In the genomic region with DNA sequence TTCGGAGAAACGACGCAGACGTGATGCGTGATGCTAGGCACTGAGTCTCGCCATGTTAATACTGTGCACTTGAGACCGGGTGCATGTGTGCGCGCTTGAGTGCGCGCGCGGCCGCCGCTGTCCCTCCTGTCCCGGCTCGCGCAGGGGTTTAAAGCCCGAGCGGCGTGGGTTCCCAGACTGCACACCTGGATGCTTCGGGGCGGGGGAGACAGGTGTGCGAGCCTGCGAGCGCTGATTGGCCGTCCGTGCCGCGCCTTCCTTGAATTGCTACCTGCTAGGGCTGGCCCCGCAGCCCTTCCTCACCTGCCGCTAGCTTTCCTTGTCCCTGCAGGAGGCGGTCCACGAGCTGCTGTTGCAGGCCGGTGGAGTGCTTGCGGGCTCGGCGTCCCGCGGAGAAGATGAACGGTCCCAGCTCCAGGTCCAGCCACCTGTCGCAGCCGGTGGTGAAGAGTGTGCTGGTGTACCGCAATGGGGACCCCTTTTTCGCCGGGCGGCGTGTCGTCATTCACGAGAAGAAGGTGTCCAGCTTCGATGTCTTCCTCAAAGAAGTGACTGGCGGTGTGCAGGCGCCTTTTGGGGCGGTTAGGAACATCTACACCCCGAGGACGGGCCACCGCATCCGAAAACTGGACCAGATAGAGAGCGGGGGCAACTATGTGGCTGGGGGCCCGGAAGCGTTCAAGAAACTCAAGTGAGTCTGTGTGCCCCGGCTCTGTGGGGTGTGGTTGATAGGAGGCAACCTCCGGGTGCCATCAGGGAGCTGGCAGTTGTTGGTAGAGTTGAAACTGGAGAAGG, we compare ENCODE assay signal across 9 mouse cellular contexts. TPM values are rescaled to one million over a fixed set of nuclear protein-coding genes. Genes with fewer than 3 reads are reported as not detected.
A peak's percentile ranks its signal among the peaks of the same experiment; 100 is the strongest.
DNase-seq lines count a peak whose midpoint lies in the region; ATAC-seq and TF ChIP-seq lines count a peak whose summit lies in the region.
"Had no signal": no experiment of that assay in that cellular context is flagged by ENCODE, and none has a peak within 500 bp of the region (broad histone marks: within the 10 kb centered on the region; RNA-seq: fewer than 3 reads in every experiment).

Gene Dcdc2a, plus strand, starts transcription at position 132 of the 795 bp plus-strand sequence.

- H3K4me2 ChIP-seq in embryonic facial prominence, embryonic 11.5 days (ENCODE audit: low read depth, low read length): peak within 1 kb of the TSS; percentile 90
- peak within 1 kb of the TSS; percentile 80 for H3K4me2 ChIP-seq in intestine, embryonic 14.5 days (ENCODE audit: low read length)
- H3K4me2 ChIP-seq in limb, embryonic 15.5 days: peak within 1 kb of the TSS; percentile 95
- H3K4me2 ChIP-seq in midbrain, embryonic 15.5 days: peak within 1 kb of the TSS; percentile 92

- H3K4me3 ChIP-seq in ES-E14 (ENCODE audit: insufficient read depth in 1 of 2, low read depth in 1 of 2, low read length in 2 of 2, poor library complexity in 1 of 2, severe bottlenecking in 1 of 2): peak within 1 kb of the TSS; percentile 51 to 56
- H3K4me3 ChIP-seq in embryonic facial prominence, embryonic 11.5 days (ENCODE audit: low read depth, low read length): peak within 1 kb of the TSS; percentile 45
- peak within 1 kb of the TSS; percentile 44 for H3K4me3 ChIP-seq in intestine, embryonic 14.5 days (ENCODE audit: low read depth, low read length)
- peak within 1 kb of the TSS; percentile 46 for H3K4me3 ChIP-seq in limb, embryonic 15.5 days
- H3K4me3 ChIP-seq in midbrain, embryonic 15.5 days: peak within 1 kb of the TSS; percentile 53

- no peak within 1 kb of the TSS for H3K9ac ChIP-seq in ES-E14 (ENCODE audit: insufficient read depth, low read depth, low read length, poor library complexity, severe bottlenecking)
- peak within 1 kb of the TSS; percentile 47 for H3K9ac ChIP-seq in embryonic facial prominence, embryonic 11.5 days (replicated peaks; ENCODE audit: low read length)
- H3K9ac ChIP-seq in intestine, embryonic 14.5 days (ENCODE audit: low read length): peak within 1 kb of the TSS; percentile 35; the same call in 1 of the 2 replicates
- peak within 1 kb of the TSS; percentile 10; the same call in 1 of the 2 replicates for H3K9ac ChIP-seq in limb, embryonic 15.5 days
- H3K9ac ChIP-seq in midbrain, embryonic 15.5 days: peak within 1 kb of the TSS; percentile 44

- in situ Hi-C loops in ES-E14 (cut with MboI; ENCODE audit: low sequenced_read_pairs in 2 of 2, unreplicated experiment in 2 of 2): no loop called here

- H3K4me1 ChIP-seq in ES-E14 (ENCODE audit: control insufficient read depth in 2 of 2, insufficient read depth in 2 of 2, low read length in 2 of 2, poor library complexity in 1 of 2): no peaks in the 10 kb centered on the region
- peaks cover 7% of the 10 kb centered on the region; the same call in 1 of the 2 replicates for H3K4me1 ChIP-seq in embryonic facial prominence, embryonic 11.5 days (ENCODE audit: control insufficient read depth, insufficient read depth, low read length)
- H3K4me1 ChIP-seq in intestine, embryonic 14.5 days (replicated peaks; ENCODE audit: control insufficient read depth, insufficient read depth, low read length): 0 out of 2 replicates have a peak, but pooled peaks cover 7% of the 10 kb centered on the region
- peaks cover 16% of the 10 kb centered on the region for H3K4me1 ChIP-seq in limb, embryonic 15.5 days
- peaks cover 19% of the 10 kb centered on the region for H3K4me1 ChIP-seq in midbrain, embryonic 15.5 days

- peaks cover 1% of the 10 kb centered on the region; the same call in 1 of the 2 replicates for H3K9me3 ChIP-seq in ES-E14 (ENCODE audit: control insufficient read depth, insufficient read depth, low read depth, low read length)
- no peaks in the 10 kb centered on the region for H3K9me3 ChIP-seq in embryonic facial prominence, embryonic 11.5 days (replicated peaks; ENCODE audit: control insufficient read depth, low read length)
- peaks cover 10% of the 10 kb centered on the region; the same call in 1 of the 2 replicates for H3K9me3 ChIP-seq in intestine, embryonic 14.5 days (ENCODE audit: control insufficient read depth, low read length)
- no peaks in the 10 kb centered on the region for H3K9me3 ChIP-seq in limb, embryonic 15.5 days
- H3K9me3 ChIP-seq in midbrain, embryonic 15.5 days: no peaks in the 10 kb centered on the region
- H3K9me3 ChIP-seq: G1E had no signal

- no peaks in the 10 kb centered on the region for H3K36me3 ChIP-seq in ES-E14 (ENCODE audit: control insufficient read depth, insufficient read depth, low read length, poor library complexity, severe bottlenecking)
- no peaks in the 10 kb centered on the region for H3K36me3 ChIP-seq in embryonic facial prominence, embryonic 11.5 days (replicated peaks; ENCODE audit: control insufficient read depth, insufficient read depth, low read depth, low read length)
- no peaks in the 10 kb centered on the region for H3K36me3 ChIP-seq in intestine, embryonic 14.5 days (ENCODE audit: control insufficient read depth, insufficient read depth, low read length)
- H3K36me3 ChIP-seq in limb, embryonic 15.5 days: no peaks in the 10 kb centered on the region
- no peaks in the 10 kb centered on the region for H3K36me3 ChIP-seq in midbrain, embryonic 15.5 days (replicated peaks)
- H3K36me3 ChIP-seq: G1E had no signal

- peaks cover 18% of the 10 kb centered on the region for H3K27me3 ChIP-seq in embryonic facial prominence, embryonic 11.5 days (ENCODE audit: control insufficient read depth, insufficient read depth, low read length)
- H3K27me3 ChIP-seq in intestine, embryonic 14.5 days (replicated peaks; ENCODE audit: control insufficient read depth, insufficient read depth, low read length): peaks cover 27% of the 10 kb centered on the region
- peaks cover 27% of the 10 kb centered on the region for H3K27me3 ChIP-seq in limb, embryonic 15.5 days
- H3K27me3 ChIP-seq in midbrain, embryonic 15.5 days (replicated peaks): peaks cover 12% of the 10 kb centered on the region; the same call in 1 of the 2 replicates

- 3% methylated on average over 63 of the region's 63 CpGs for WGBS in embryonic facial prominence, embryonic 11.5 days
- 5% methylated on average over 63 of the region's 63 CpGs for WGBS in intestine, embryonic 14.5 days
- 4% methylated on average over 58 of the region's 63 CpGs for WGBS in limb, embryonic 15.5 days
- 3% methylated on average over 63 of the region's 63 CpGs for WGBS in midbrain, embryonic 15.5 days

- DNase-seq in frontal cortex, adult 2 months (ENCODE audit: extremely low spot score in 1 of 2, low spot score in 1 of 2): no peak
- DNase-seq in ES-E14 (ENCODE audit: low read depth, low spot score): peak; percentile 9
- DNase-seq in embryonic facial prominence, embryonic 11.5 days (ENCODE audit: low spot score): peak; percentile 57
- peak; percentile 75 for DNase-seq in intestine, embryonic 14.5 days (ENCODE audit: low spot score)
- peak; percentile 26 for DNase-seq in yolk sac, embryonic 10.5 days (ENCODE audit: low spot score)

- peak; percentile 69 for ATAC-seq in frontal cortex, adult (ENCODE audit: low TSS enrichment)
- ATAC-seq in embryonic facial prominence, embryonic 11.5 days (replicated peaks; ENCODE audit: insufficient number of reproducible peaks, low FRiP score, low TSS enrichment, low read depth): peak; percentile 66
- peak; percentile 79 for ATAC-seq in intestine, embryonic 14.5 days (replicated peaks; ENCODE audit: low FRiP score, low TSS enrichment, low read depth)
- peak; percentile 30; the same call in 1 of the 2 replicates for ATAC-seq in limb, embryonic 15.5 days (ENCODE audit: insufficient number of reproducible peaks, low FRiP score, low TSS enrichment, low read depth)
- ATAC-seq in midbrain, embryonic 15.5 days (replicated peaks): peak; percentile 82

- H3K27ac ChIP-seq in ES-E14 (ENCODE audit: insufficient read depth, low read depth, low read length, poor library complexity, severe bottlenecking): no peak within 1 kb of the TSS
- H3K27ac ChIP-seq in embryonic facial prominence, embryonic 11.5 days (replicated peaks; ENCODE audit: low read depth, low read length): no peak within 1 kb of the TSS
- H3K27ac ChIP-seq in intestine, embryonic 14.5 days (ENCODE audit: low read depth): no peak within 1 kb of the TSS
- H3K27ac ChIP-seq in limb, embryonic 15.5 days: no peak within 1 kb of the TSS
- H3K27ac ChIP-seq in midbrain, embryonic 15.5 days: peak within 1 kb of the TSS; percentile 17; the same call in 1 of the 2 replicates

TF ChIP-seq in ES-E14, 5 proteins besides CTCF, POLR2A, EP300 and RAD21:
- TF ChIP-seq ZC3H11A (IDR thresholded peaks at IDR 0.05; ENCODE audit: borderline replicate concordance, low read depth, low read length): no peak
- TF ChIP-seq MAFK (IDR thresholded peaks at IDR 0.05; ENCODE audit: insufficient read depth, low read depth, low read length): no peak

RNA-seq across cellular contexts. Expression of gene Dcdc2a, which starts in this region (rescaled TPM):
- polyA plus RNA-seq in frontal cortex, adult 2 months (2012; rRNA removed): 8.7 and 10.0 TPM in 2 replicates
- total RNA-seq in ES-E14 (2012; rRNA removed): 0.16 and 0.67 TPM in 2 replicates
- 1.7 and 1.9 TPM in 2 replicates for polyA plus RNA-seq in embryonic facial prominence, embryonic 11.5 days (2014; fragmentation: Nextera tagmentation; extraction: Ambion mirVana)
- polyA plus RNA-seq in intestine, embryonic 14.5 days (2014; fragmentation: Nextera tagmentation; extraction: Ambion mirVana): 0.09 and 0.70 TPM in 2 replicates
- polyA plus RNA-seq in limb, embryonic 15.5 days (2015; fragmentation: Nextera tagmentation; extraction: Ambion mirVana): 0.31 and 0.45 TPM in 2 replicates
- 4.8 and 5.4 TPM in 2 replicates for polyA plus RNA-seq in midbrain, embryonic 15.5 days (2015; fragmentation: Nextera tagmentation; extraction: Ambion mirVana)
- polyA plus RNA-seq: G1E had no signal

Comparison
In these comparisons a context has a peak if more than half of its experiments do, and no peak if none do; other contexts are left out.
1. Peak in DNase-seq and H3K4me3 ChIP-seq in ES-E14; RNA of the gene not detected or under 1 TPM.
2. Peak in DNase-seq, ATAC-seq, H3K4me3 ChIP-seq, H3K9ac ChIP-seq and H3K4me2 ChIP-seq in intestine, embryonic 14.5 days; RNA of the gene not detected or under 1 TPM.
3. Peak in ATAC-seq, H3K4me3 ChIP-seq, H3K9ac ChIP-seq and H3K4me2 ChIP-seq in limb, embryonic 15.5 days; RNA of the gene not detected or under 1 TPM.
4. ATAC-seq: peak in every context shown above with its lines; median percentile 82 in midbrain, embryonic 15.5 days; 79 in intestine, embryonic 14.5 days; 69 in frontal cortex, adult; 66 in embryonic facial prominence, embryonic 11.5 days; 30 in limb, embryonic 15.5 days.
5. DNase-seq: peak in embryonic facial prominence, embryonic 11.5 days (single experiment) and yolk sac, embryonic 10.5 days (single experiment); none in frontal cortex, adult 2 months (0 of 2).
6. Peak in every context shown above with its lines, with median percentiles within 50 percentile points of each other: H3K4me3 ChIP-seq and H3K4me2 ChIP-seq.